Mouse (Mus musculus): ENCODE measurements around the gene Atp1a3.

- no peak for TF ChIP-seq CTCF (IDR thresholded peaks at IDR 0.05; ENCODE audit: low read depth, low read length)
- TF ChIP-seq POLR2A (IDR thresholded peaks at IDR 0.05; ENCODE audit: extremely low read depth, insufficient read depth, low read length): no peak
Measured at GRCm38 (mm10) chr7:25008635-25009034, 2.9 kb upstream of the Atp1a3 start.

All from liver, adult 2 months (tissue).